Mouse (Mus musculus): ENCODE results near the gene Ldb2. TPM values are rescaled to one million over a fixed set of nuclear protein-coding genes. Genes with fewer than 3 reads are reported as not detected.

The Ldb2 gene
- polyA plus RNA-seq, 1 experiment: not detected

DNA sequence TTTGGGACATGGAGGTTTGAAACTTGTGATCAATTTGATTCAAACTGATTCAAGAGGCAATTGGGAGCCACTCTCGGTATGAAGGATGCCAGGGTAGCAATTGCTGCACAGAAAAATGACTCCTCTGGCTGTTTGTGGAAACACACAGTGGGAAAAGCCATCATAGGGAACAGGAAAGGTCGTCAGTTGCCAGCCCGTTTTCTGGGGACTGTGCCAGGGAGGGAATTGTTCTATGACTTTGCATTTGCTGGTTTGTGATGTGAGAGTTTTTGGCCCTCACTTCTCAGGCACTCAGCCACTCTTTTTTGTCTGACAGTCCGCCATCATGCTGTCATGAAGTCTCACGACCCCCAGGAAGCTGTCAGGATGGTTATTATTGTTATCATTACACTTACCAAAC lies 88.3 kb downstream of the Ldb2 start:
- H3K4me1 ChIP-seq (ENCODE audit: control insufficient read depth, insufficient read depth, low read length): peaks cover 2% of the 10 kb centered on the region
- H3K27ac ChIP-seq (ENCODE audit: insufficient read depth, low read length): no peak overlapping the region
- no peaks in the 10 kb centered on the region for H3K27me3 ChIP-seq (ENCODE audit: control insufficient read depth, insufficient read depth, low read length, poor library complexity, severe bottlenecking)
- H3K9me3 ChIP-seq (replicated peaks; ENCODE audit: control insufficient read depth, insufficient read depth, low read length, poor library complexity, severe bottlenecking): no peaks in the 10 kb centered on the region
- no peak overlapping the region for H3K9ac ChIP-seq (ENCODE audit: low read depth, poor library complexity, severe bottlenecking)
- TF ChIP-seq EP300 (IDR thresholded peaks at IDR 0.05; ENCODE audit: insufficient read depth, low read depth, low read length): no peak
- TF ChIP-seq CTCF (IDR thresholded peaks at IDR 0.05; ENCODE audit: low read depth, low read length): no peak
- no peak for TF ChIP-seq POLR2A (IDR thresholded peaks at IDR 0.05; ENCODE audit: insufficient read depth, low read length)
- H3K36me3 ChIP-seq (ENCODE audit: control insufficient read depth, insufficient read depth, low read length, poor library complexity, severe bottlenecking): no peaks in the 10 kb centered on the region
- no peak overlapping the region for H3K4me3 ChIP-seq (ENCODE audit: low read depth, low read length)

DNA sequence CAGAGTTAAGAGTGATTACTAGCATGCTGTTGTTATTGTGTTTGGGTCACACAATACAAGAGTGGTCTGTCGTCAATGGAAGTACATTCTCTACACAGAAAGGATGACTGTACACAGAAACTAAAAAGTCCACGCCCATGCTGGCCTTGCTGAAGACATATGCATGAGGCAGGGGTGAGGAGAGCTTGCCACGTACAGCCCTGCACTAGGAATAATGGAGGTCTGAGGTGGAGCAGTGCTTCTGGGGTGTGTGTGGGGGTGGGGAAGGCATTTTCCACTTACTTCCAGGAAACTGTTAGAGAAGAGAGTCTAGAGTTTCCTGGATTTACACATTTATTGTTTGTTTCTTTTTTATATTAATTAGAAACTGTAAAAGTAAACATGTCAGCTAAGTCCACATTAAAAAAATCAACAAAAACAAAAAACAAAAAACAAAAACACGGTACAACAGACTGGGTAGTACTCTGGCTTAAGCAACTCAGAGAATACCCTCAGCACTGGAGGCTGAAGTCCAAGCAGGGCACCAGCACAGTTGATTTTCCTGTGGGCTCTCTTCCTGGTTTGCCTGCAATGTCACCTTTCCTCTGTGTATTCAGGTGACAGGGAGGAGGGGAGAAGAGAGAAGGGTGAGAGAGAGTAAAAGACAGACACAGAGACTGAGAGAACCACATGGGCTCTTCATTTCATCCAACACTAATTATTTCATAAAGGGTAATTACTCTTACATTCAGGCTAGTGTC lies 89.2 kb downstream of the Ldb2 start:
- H3K27ac ChIP-seq (ENCODE audit: insufficient read depth, low read length): no peak overlapping the region
- no peaks in the 10 kb centered on the region for H3K36me3 ChIP-seq (ENCODE audit: control insufficient read depth, insufficient read depth, low read length, poor library complexity, severe bottlenecking)
- H3K4me1 ChIP-seq (ENCODE audit: control insufficient read depth, insufficient read depth, low read length): peaks cover 2% of the 10 kb centered on the region
- H3K9me3 ChIP-seq (replicated peaks; ENCODE audit: control insufficient read depth, insufficient read depth, low read length, poor library complexity, severe bottlenecking): no peaks in the 10 kb centered on the region
- no peaks in the 10 kb centered on the region for H3K27me3 ChIP-seq (ENCODE audit: control insufficient read depth, insufficient read depth, low read length, poor library complexity, severe bottlenecking)
- no peak overlapping the region for H3K4me3 ChIP-seq (ENCODE audit: low read depth, low read length)
- H3K9ac ChIP-seq (ENCODE audit: low read depth, poor library complexity, severe bottlenecking): no peak overlapping the region
- TF ChIP-seq CTCF (IDR thresholded peaks at IDR 0.05; ENCODE audit: low read depth, low read length) (no peak), EP300 (IDR thresholded peaks at IDR 0.05; ENCODE audit: insufficient read depth, low read depth, low read length) (0 out of 2 replicates have a peak, but pooled peaks have one; percentile 31)

DNA sequence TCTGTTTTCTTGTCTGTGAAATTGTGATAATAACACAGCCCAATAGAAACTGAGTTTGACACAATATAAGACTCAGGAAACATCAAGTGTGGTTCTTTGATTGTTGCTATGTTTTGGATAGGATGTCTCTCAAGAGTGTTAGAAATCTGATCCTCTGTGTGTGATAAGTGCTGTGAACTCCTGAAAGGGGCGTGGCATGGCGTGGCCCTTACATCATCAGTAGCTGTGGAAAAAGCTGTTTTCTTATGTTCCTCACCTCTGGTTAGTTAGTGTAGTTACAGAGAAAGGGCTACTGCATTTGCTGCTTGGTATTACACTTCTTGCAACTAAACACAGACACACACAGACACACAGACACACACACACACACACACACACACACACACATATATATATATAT lies 90.2 kb downstream of the Ldb2 start:
- Histone ChIP-seq H3K27ac (ENCODE audit: insufficient read depth, low read length) (no peak overlapping the region), H3K9ac (ENCODE audit: low read depth, poor library complexity, severe bottlenecking) (no peak overlapping the region), H3K27me3 (ENCODE audit: control insufficient read depth, insufficient read depth, low read length, poor library complexity, severe bottlenecking) (no peaks in the 10 kb centered on the region), H3K9me3 (replicated peaks; ENCODE audit: control insufficient read depth, insufficient read depth, low read length, poor library complexity, severe bottlenecking) (no peaks in the 10 kb centered on the region), H3K36me3 (ENCODE audit: control insufficient read depth, insufficient read depth, low read length, poor library complexity, severe bottlenecking) (no peaks in the 10 kb centered on the region), H3K4me3 (ENCODE audit: low read depth, low read length) (no peak overlapping the region), H3K4me1 (ENCODE audit: control insufficient read depth, insufficient read depth, low read length) (peaks cover 2% of the 10 kb centered on the region)
- TF ChIP-seq EP300 (IDR thresholded peaks at IDR 0.05; ENCODE audit: insufficient read depth, low read depth, low read length) (no peak), POLR2A (IDR thresholded peaks at IDR 0.05; ENCODE audit: insufficient read depth, low read length) (no peak), CTCF (IDR thresholded peaks at IDR 0.05; ENCODE audit: low read depth, low read length) (no peak)

DNA sequence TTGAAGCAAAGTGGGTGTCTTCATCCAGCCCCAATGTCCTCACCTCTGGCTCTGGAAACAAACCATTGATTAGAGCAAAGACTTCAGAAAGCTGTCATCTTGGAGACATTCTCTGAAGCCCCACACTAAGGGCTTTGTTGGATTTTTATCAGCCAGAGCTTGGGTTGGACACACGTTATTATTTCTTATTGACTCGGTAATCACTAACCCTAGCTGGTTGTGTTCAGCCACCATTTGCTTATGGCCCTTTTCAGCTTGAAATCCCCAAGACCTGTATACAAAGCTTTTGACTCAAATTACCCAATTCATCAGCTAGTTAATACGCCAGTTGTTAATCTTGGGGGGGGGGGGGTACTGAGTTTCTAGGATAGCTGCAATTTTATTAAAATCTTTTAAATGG lies 91.5 kb downstream of the Ldb2 start:
- H3K27ac ChIP-seq (ENCODE audit: insufficient read depth, low read length): no peak overlapping the region

DNA sequence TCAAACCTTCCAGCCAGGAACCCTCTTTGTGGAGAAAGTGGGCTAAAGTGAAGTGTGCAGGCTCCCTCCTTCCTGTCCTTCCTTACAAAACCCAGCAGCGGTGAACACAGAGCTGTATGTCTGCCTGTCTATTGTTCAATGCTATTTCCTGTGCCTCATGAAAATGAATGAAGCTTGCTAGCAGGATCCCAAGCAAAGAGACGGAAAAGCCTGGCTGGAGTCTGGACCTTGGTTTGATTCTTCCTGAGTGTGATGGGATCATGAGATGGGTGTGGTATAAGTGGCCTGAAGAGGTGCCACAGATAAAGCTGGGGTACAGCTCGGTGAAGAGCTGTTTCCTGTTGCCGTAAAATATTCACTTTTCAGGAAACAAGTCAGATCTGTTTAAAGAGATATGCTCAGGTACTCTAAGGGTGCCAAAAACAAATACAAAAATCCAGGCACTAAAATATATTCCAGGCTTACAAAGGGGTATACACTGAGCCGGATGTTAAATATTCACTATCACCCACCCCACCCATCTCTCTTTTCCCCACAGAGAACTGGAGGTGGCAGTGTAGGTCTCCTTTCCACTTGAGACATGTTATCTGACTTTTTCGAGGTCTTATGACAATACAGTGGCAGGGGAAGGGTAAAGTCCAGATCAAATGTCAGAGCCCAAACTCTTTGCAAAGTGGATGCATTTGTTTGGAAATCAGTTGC lies 92.3 kb downstream of the Ldb2 start:
- H3K27me3 ChIP-seq (ENCODE audit: control insufficient read depth, insufficient read depth, low read length, poor library complexity, severe bottlenecking): no peaks in the 10 kb centered on the region
- no peak overlapping the region for H3K9ac ChIP-seq (ENCODE audit: low read depth, poor library complexity, severe bottlenecking)
- peaks cover 2% of the 10 kb centered on the region for H3K4me1 ChIP-seq (ENCODE audit: control insufficient read depth, insufficient read depth, low read length)
- no peak overlapping the region for H3K27ac ChIP-seq (ENCODE audit: insufficient read depth, low read length)
- TF ChIP-seq CTCF (IDR thresholded peaks at IDR 0.05; ENCODE audit: low read depth, low read length): no peak
- TF ChIP-seq POLR2A (IDR thresholded peaks at IDR 0.05; ENCODE audit: insufficient read depth, low read length): no peak
- no peak for TF ChIP-seq EP300 (IDR thresholded peaks at IDR 0.05; ENCODE audit: insufficient read depth, low read depth, low read length)
- no peak overlapping the region for H3K4me3 ChIP-seq (ENCODE audit: low read depth, low read length)
- no peaks in the 10 kb centered on the region for H3K9me3 ChIP-seq (replicated peaks; ENCODE audit: control insufficient read depth, insufficient read depth, low read length, poor library complexity, severe bottlenecking)
- no peaks in the 10 kb centered on the region for H3K36me3 ChIP-seq (ENCODE audit: control insufficient read depth, insufficient read depth, low read length, poor library complexity, severe bottlenecking)

More for the DNA sequence above, 91.5 kb downstream of the Ldb2 start:
- H3K9me3 ChIP-seq (replicated peaks; ENCODE audit: control insufficient read depth, insufficient read depth, low read length, poor library complexity, severe bottlenecking): no peaks in the 10 kb centered on the region
- TF ChIP-seq EP300 (IDR thresholded peaks at IDR 0.05; ENCODE audit: insufficient read depth, low read depth, low read length) (no peak), POLR2A (IDR thresholded peaks at IDR 0.05; ENCODE audit: insufficient read depth, low read length) (no peak), CTCF (IDR thresholded peaks at IDR 0.05; ENCODE audit: low read depth, low read length) (no peak)
- H3K27me3 ChIP-seq (ENCODE audit: control insufficient read depth, insufficient read depth, low read length, poor library complexity, severe bottlenecking): no peaks in the 10 kb centered on the region
- no peak overlapping the region for H3K4me3 ChIP-seq (ENCODE audit: low read depth, low read length)
- H3K4me1 ChIP-seq (ENCODE audit: control insufficient read depth, insufficient read depth, low read length): peaks cover 2% of the 10 kb centered on the region
- no peak overlapping the region for H3K9ac ChIP-seq (ENCODE audit: low read depth, poor library complexity, severe bottlenecking)
- H3K36me3 ChIP-seq (ENCODE audit: control insufficient read depth, insufficient read depth, low read length, poor library complexity, severe bottlenecking): no peaks in the 10 kb centered on the region

DNA sequence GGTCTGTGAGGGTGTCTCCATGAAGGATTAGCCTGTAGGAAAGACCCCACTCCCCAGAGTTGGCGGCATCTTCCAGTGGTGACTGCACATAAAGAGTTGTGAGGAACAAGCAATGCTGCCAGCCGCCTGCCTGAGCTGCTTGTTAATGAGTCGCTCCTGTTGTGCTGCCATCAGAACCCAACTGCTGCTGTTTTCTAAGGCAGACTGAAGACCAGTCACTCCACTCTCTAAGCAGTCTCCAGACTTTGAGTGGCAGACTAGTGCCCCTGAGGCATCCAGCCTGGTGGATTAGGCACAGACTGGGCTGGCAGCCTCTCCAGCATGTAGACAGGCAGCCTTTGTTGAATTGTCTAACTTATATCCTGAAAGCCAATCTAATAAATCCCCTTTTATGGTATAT lies 101.5 kb downstream of the Ldb2 start:
- Histone ChIP-seq H3K36me3 (ENCODE audit: control insufficient read depth, insufficient read depth, low read length, poor library complexity, severe bottlenecking) (no peaks in the 10 kb centered on the region), H3K27ac (ENCODE audit: insufficient read depth, low read length) (no peak overlapping the region)

More for the DNA sequence above, 101.5 kb downstream of the Ldb2 start:
- Histone ChIP-seq H3K9ac (ENCODE audit: low read depth, poor library complexity, severe bottlenecking) (no peak overlapping the region), H3K4me3 (ENCODE audit: low read depth, low read length) (no peak overlapping the region), H3K9me3 (replicated peaks; ENCODE audit: control insufficient read depth, insufficient read depth, low read length, poor library complexity, severe bottlenecking) (no peaks in the 10 kb centered on the region), H3K27me3 (ENCODE audit: control insufficient read depth, insufficient read depth, low read length, poor library complexity, severe bottlenecking) (no peaks in the 10 kb centered on the region), H3K4me1 (ENCODE audit: control insufficient read depth, insufficient read depth, low read length) (no peaks in the 10 kb centered on the region)
- TF ChIP-seq POLR2A (IDR thresholded peaks at IDR 0.05; ENCODE audit: insufficient read depth, low read length): no peak

Measured in ES-Bruce4 (cell line).